Mouse (Mus musculus): ENCODE data around the gene Clec2l.

DNA sequence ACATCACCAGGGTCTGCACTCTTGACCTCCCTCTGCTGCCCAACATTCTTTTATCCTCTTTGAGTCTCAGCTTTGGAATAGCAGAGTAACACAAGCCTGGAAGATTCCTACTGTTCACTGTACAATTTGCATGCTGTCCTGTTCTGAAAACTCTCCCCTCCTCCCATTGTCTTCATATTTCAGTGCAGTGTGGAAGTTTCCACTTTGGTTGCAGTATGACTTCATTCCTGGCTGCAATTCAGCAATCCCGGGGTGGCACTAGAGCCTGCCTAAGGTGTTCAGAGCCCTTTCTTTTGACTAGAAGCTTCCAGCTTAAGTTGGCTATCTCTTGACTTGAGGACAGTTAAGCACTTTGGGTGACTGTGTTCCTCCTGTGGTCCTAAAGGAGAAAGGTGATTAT is 38.4 kb upstream of the Clec2l start:
- TF ChIP-seq CTCF (IDR thresholded peaks at IDR 0.05; ENCODE audit: low read depth) (no peak), EP300 (IDR thresholded peaks at IDR 0.05; ENCODE audit: low read depth) (no peak)
